In genomic region chr6:53820486-53820985, GRCm38 (mm10) we compare ENCODE assay signal across 9 mouse cellular contexts. TPM values are rescaled to one million over a fixed set of nuclear protein-coding genes. Genes with fewer than 3 reads are reported as not detected.
DNase-seq lines count a peak whose midpoint lies in the region; ATAC-seq lines count a peak whose summit lies in the region.
"Had no signal": no experiment of that assay in that cellular context is flagged by ENCODE, and none has a peak within 500 bp of the region (broad histone marks: within the 10 kb centered on the region; RNA-seq: fewer than 3 reads in every experiment).

Tril (minus strand) TSS chr6:53820830.

- WGBS in hindbrain, embryonic 12.5 days = under 1% methylated on average over 43 of the region's 43 CpGs

- no peaks in the 10 kb centered on the region for H3K9me3 ChIP-seq in hindbrain, embryonic 12.5 days (replicated peaks)

- peak; percentile 54 for ATAC-seq in hindbrain, embryonic 12.5 days (ENCODE audit: low FRiP score)
- ATAC-seq in megakaryocyte progenitor cell, adult 5-6 weeks (replicated peaks; ENCODE audit: poor library complexity) = no peak

- H3K9ac ChIP-seq in hindbrain, embryonic 12.5 days = peak within 1 kb of the TSS; percentile 70

- H3K36me3 ChIP-seq in hindbrain, embryonic 12.5 days = no peaks in the 10 kb centered on the region

- H3K4me3 ChIP-seq in hindbrain, embryonic 12.5 days = peak within 1 kb of the TSS; percentile 49
- H3K4me3 ChIP-seq: erythroblast, embryonic 14.5 days had no signal

- peaks cover 54% of the 10 kb centered on the region for H3K27me3 ChIP-seq in hindbrain, embryonic 12.5 days

- H3K4me2 ChIP-seq in hindbrain, embryonic 12.5 days (replicated peaks) = peak within 1 kb of the TSS; percentile 87

- H3K27ac ChIP-seq in hindbrain, embryonic 12.5 days = peak within 1 kb of the TSS; percentile 81

- peaks cover 40% of the 10 kb centered on the region for H3K4me1 ChIP-seq in hindbrain, embryonic 12.5 days

- peak; percentile 47 to 59 for DNase-seq in adrenal gland, adult 18-20 months (ENCODE audit: low spot score in 2 of 2)
- peak; percentile 62 to 71 for DNase-seq in cerebellum, postnatal 25 days
- peak; percentile 52 to 56 for DNase-seq in frontal cortex, postnatal 36 days (ENCODE audit: low spot score in 2 of 2)
- peak; percentile 37 to 50 for DNase-seq in layer of hippocampus, postnatal 25 days (ENCODE audit: extremely low spot score in 1 of 2, low spot score in 1 of 2)
- DNase-seq in lung, postnatal 10 days = peak; percentile 90
- peak; percentile 68 for DNase-seq in right cerebral cortex, postnatal 25 days

RNA-seq across cellular contexts. Expression of gene Tril, which starts in this region (rescaled TPM):
- 1 to 10 TPM; 4.9 to 6.2 TPM for total RNA-seq in adrenal gland, adult 18-20 months (2021)
- 38.8 and 46.5 TPM in 2 replicates for polyA plus RNA-seq in hindbrain, embryonic 12.5 days (2016; fragmentation: Nextera tagmentation; extraction: Ambion mirVana)
- 10 to 100 TPM; 38.3 to 41.2 TPM for total RNA-seq in layer of hippocampus, postnatal 25 days (2021)
- not detected in 2 replicates for total RNA-seq in megakaryocyte progenitor cell, adult 5-6 weeks (2015)
- not detected in 2 replicates for total RNA-seq in megakaryocyte progenitor cell, adult 5-6 weeks (2017)
- polyA plus RNA-seq: erythroblast, embryonic 14.5 days had no signal

Comparison
In these comparisons a context has a peak if more than half of its experiments do, and no peak if none do; other contexts are left out.
1. RNA of gene Tril (total RNA-seq): 38.3 to 41.2 TPM in layer of hippocampus, postnatal 25 days and 4.9 to 6.2 TPM in adrenal gland, adult 18-20 months; not detected in megakaryocyte progenitor cell, adult 5-6 weeks; every median in the first group is over 4 times any median in the second.
2. RNA of gene Tril (total RNA-seq): 38.3 to 41.2 TPM in layer of hippocampus, postnatal 25 days; 4.9 to 6.2 TPM in adrenal gland, adult 18-20 months; every median in the first group is over 4 times any median in the second.
3. Peak in every context shown above with its lines, with median percentiles within 50 percentile points of each other: DNase-seq.